Mouse (Mus musculus) brain, embryonic 14.5 days (tissue): ENCODE measurements at regions not wholly inside any gene's neighbourhood (a gene's known extent, or its start where the extent isn't known, plus 50 kb on each side); places are given as distances from the start of the nearest gene placed in this dataset.

Source experiments
- CTCF ChIP-seq: fragments of 200-500 bp; IDR thresholded peaks from 2 replicates; pipeline ENCODE4 v1.5.1; 2012; ENCODE audit warnings: inconsistent platforms, mild to moderate bottlenecking, moderate library complexity, borderline replicate concordance; ENCODE audit not compliant: insufficient read depth, insufficient read length; ENCODE audit errors: extremely low read depth
- POLR2A ChIP-seq: fragments of 200-500 bp; IDR thresholded peaks from 2 replicates; pipeline ENCODE4 v1.6.1; 2012; ENCODE audit warnings: mild to moderate bottlenecking, inconsistent platforms, borderline replicate concordance; ENCODE audit not compliant: poor library complexity, insufficient read depth, insufficient read length, severe bottlenecking; ENCODE audit errors: extremely low read depth

GRCm38 (mm10) chr4:12395344-12395743, 223.5 kb upstream of the Fam92a start:
- TF ChIP-seq CTCF (no peak), POLR2A (no peak)
